Comparison of ENCODE assay signal across 35 mouse cellular contexts in the genomic region with DNA sequence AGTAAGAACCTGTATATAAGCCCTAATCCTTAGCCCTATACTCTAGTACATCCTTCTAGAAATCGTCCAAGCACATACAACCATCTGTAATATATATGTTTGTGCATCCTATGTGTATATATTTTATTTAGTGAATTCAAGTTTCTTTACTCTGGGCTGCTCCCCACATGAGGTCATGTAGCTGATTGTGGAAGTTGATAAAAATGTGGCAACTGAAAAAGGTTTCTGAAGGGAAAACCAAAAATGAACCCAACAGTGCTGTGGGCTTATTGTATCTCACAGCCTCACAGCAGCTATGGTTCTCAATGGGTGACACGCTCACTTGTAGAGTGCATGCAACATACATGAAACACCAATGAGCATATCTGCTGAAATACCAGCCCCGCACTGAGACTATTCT.
"Had no signal": no experiment of that assay in that cellular context is flagged by ENCODE, and none has a peak within 500 bp of the region (broad histone marks: within the 10 kb centered on the region; RNA-seq: fewer than 3 reads in every experiment).

No protein-coding gene starts in this region.

- DNase-seq: heart, postnatal 10 days; heart, postnatal 14 days; heart, postnatal 36 days; heart, postnatal 4 days; kidney, adult 11 months; kidney, adult 18-20 months; kidney, adult 2 months; kidney, adult 8-10 months; kidney, adult 9 months; kidney, postnatal 10 days; kidney, postnatal 14 days; kidney, postnatal 25 days; kidney, postnatal 36 days; kidney, postnatal 4 days; layer of hippocampus, adult 9-11 months; layer of hippocampus, postnatal 36 days had no signal

- ATAC-seq: hindbrain, embryonic 16.5 days; hindbrain, postnatal 0 days; inflammation-experienced regulatory T-cells, adult 6 months; intestine, embryonic 15.5 days; intestine, embryonic 16.5 days; intestine, postnatal 0 days had no signal

- H3K27ac ChIP-seq: heart, embryonic 10.5 days; heart, embryonic 13.5 days; heart, embryonic 15.5 days; hindbrain, embryonic 10.5 days; hindbrain, embryonic 12.5 days; hindbrain, embryonic 13.5 days; hindbrain, embryonic 14.5 days; hindbrain, embryonic 15.5 days; hindbrain, postnatal 0 days; intestine, embryonic 15.5 days; kidney, embryonic 15.5 days; kidney, postnatal 0 days; layer of hippocampus, adult 2 months; left cerebral cortex, adult 2 months had no signal

- H3K4me2 ChIP-seq: heart, embryonic 12.5 days; heart, embryonic 13.5 days; heart, embryonic 15.5 days; hindbrain, embryonic 12.5 days; hindbrain, embryonic 13.5 days; hindbrain, embryonic 14.5 days; hindbrain, embryonic 15.5 days; intestine, embryonic 15.5 days; kidney, embryonic 15.5 days had no signal

- H3K4me1 ChIP-seq: heart, embryonic 10.5 days; heart, embryonic 12.5 days; heart, embryonic 13.5 days; heart, embryonic 15.5 days; hindbrain, embryonic 10.5 days; hindbrain, embryonic 12.5 days; hindbrain, embryonic 13.5 days; hindbrain, embryonic 15.5 days; intestine, embryonic 15.5 days; kidney, embryonic 15.5 days had no signal

- H3K9me3 ChIP-seq: heart, embryonic 10.5 days; heart, embryonic 12.5 days; heart, embryonic 13.5 days; heart, embryonic 15.5 days; hindbrain, embryonic 10.5 days; hindbrain, embryonic 12.5 days; hindbrain, embryonic 13.5 days; hindbrain, embryonic 15.5 days; intestine, embryonic 15.5 days; kidney, embryonic 15.5 days had no signal

- H3K4me3 ChIP-seq: heart, embryonic 10.5 days; heart, embryonic 12.5 days; heart, embryonic 13.5 days; heart, embryonic 15.5 days; hindbrain, embryonic 10.5 days; hindbrain, embryonic 12.5 days; hindbrain, embryonic 13.5 days; hindbrain, embryonic 15.5 days; intestine, embryonic 15.5 days; kidney, embryonic 15.5 days; layer of hippocampus, adult 2 months; left cerebral cortex, adult 2 months had no signal

- H3K36me3 ChIP-seq: heart, embryonic 10.5 days; heart, embryonic 12.5 days; heart, embryonic 13.5 days; heart, embryonic 15.5 days; hindbrain, embryonic 10.5 days; hindbrain, embryonic 12.5 days; hindbrain, embryonic 13.5 days; hindbrain, embryonic 15.5 days; intestine, embryonic 15.5 days; kidney, embryonic 15.5 days had no signal

- H3K27me3 ChIP-seq: heart, embryonic 12.5 days; heart, embryonic 13.5 days; heart, embryonic 15.5 days; hindbrain, embryonic 12.5 days; hindbrain, embryonic 13.5 days; hindbrain, embryonic 15.5 days; intestine, embryonic 15.5 days; kidney, embryonic 15.5 days had no signal

- H3K9ac ChIP-seq: heart, embryonic 12.5 days; heart, embryonic 13.5 days; heart, embryonic 15.5 days; hindbrain, embryonic 12.5 days; hindbrain, embryonic 13.5 days; hindbrain, embryonic 14.5 days; hindbrain, embryonic 15.5 days; intestine, embryonic 15.5 days; kidney, embryonic 15.5 days had no signal
